Mouse (Mus musculus): ENCODE measurements around the gene Gimd1. TPM values are rescaled to one million over a fixed set of nuclear protein-coding genes. Genes with fewer than 3 reads are reported as not detected.

Gene Gimd1
- polyA plus RNA-seq (2016; fragmentation: Nextera tagmentation; extraction: Ambion mirVana) = not detected in 2 replicates

- no peak for ATAC-seq (ENCODE audit: low FRiP score, low read depth)
- Histone ChIP-seq H3K9ac (no peak within 1 kb of the TSS), H3K27ac (no peak within 1 kb of the TSS), H3K27me3 (replicated peaks) (no peaks in the 10 kb centered on the region), H3K36me3 (no peaks in the 10 kb centered on the region), H3K9me3 (no peaks in the 10 kb centered on the region), H3K4me1 (no peaks in the 10 kb centered on the region), H3K4me2 (replicated peaks) (no peak within 1 kb of the TSS), H3K4me3 (no peak within 1 kb of the TSS)
- 92% methylated on average over 11 of the region's 11 CpGs for WGBS
Observed at GRCm38 (mm10) chr3:132629601-132630239, at the start of gene Gimd1. Gimd1 (plus strand) TSS chr3:132629820.

GRCm38 (mm10) chr3:132581198-132581597, 48.4 kb upstream of the Gimd1 start:
- 71% methylated on average over 3 of the region's 3 CpGs for WGBS
- H3K36me3 ChIP-seq = no peaks in the 10 kb centered on the region
- H3K9me3 ChIP-seq = no peaks in the 10 kb centered on the region
- no peak for ATAC-seq (ENCODE audit: low FRiP score, low read depth)
- H3K4me2 ChIP-seq (replicated peaks) = no peak overlapping the region
- H3K4me1 ChIP-seq = no peaks in the 10 kb centered on the region
- no peaks in the 10 kb centered on the region for H3K27me3 ChIP-seq (replicated peaks)
- H3K9ac ChIP-seq = no peak overlapping the region
- H3K27ac ChIP-seq = no peak overlapping the region
- H3K4me3 ChIP-seq = no peak overlapping the region

GRCm38 (mm10) chr3:132582339-132582738, 47.3 kb upstream of the Gimd1 start:
- Histone ChIP-seq H3K9me3 (no peaks in the 10 kb centered on the region), H3K4me3 (no peak overlapping the region), H3K4me1 (no peaks in the 10 kb centered on the region), H3K4me2 (replicated peaks) (no peak overlapping the region), H3K27ac (no peak overlapping the region), H3K36me3 (no peaks in the 10 kb centered on the region), H3K27me3 (replicated peaks) (no peaks in the 10 kb centered on the region), H3K9ac (no peak overlapping the region)
- ATAC-seq (ENCODE audit: low FRiP score, low read depth) = no peak
- 49% methylated on average over 4 of the region's 4 CpGs for WGBS

- ATAC-seq (ENCODE audit: low FRiP score, low read depth) = peak; percentile 67
- Histone ChIP-seq H3K4me2 (replicated peaks) (no peak overlapping the region), H3K27ac (no peak overlapping the region), H3K36me3 (no peaks in the 10 kb centered on the region), H3K4me3 (no peak overlapping the region), H3K9me3 (no peaks in the 10 kb centered on the region), H3K27me3 (replicated peaks) (no peaks in the 10 kb centered on the region), H3K4me1 (no peaks in the 10 kb centered on the region), H3K9ac (no peak overlapping the region)
- 65% methylated on average over 8 of the region's 8 CpGs for WGBS
Observed at GRCm38 (mm10) chr3:132585122-132585972, 44.3 kb upstream of the Gimd1 start.

GRCm38 (mm10) chr3:132588146-132588545, 41.5 kb upstream of the Gimd1 start:
- no peak overlapping the region for H3K4me2 ChIP-seq (replicated peaks)
- no peak for ATAC-seq (ENCODE audit: low FRiP score, low read depth)
- WGBS = 83% methylated on average over 1 of the region's 1 CpGs

GRCm38 (mm10) chr3:132590010-132590409, 39.6 kb upstream of the Gimd1 start:
- H3K9me3 ChIP-seq = no peaks in the 10 kb centered on the region
- H3K27me3 ChIP-seq (replicated peaks) = no peaks in the 10 kb centered on the region
- WGBS = 82% methylated on average over 3 of the region's 3 CpGs
- H3K4me1 ChIP-seq = no peaks in the 10 kb centered on the region
- H3K36me3 ChIP-seq = no peaks in the 10 kb centered on the region
- no peak overlapping the region for H3K4me2 ChIP-seq (replicated peaks)
- no peak overlapping the region for H3K9ac ChIP-seq
- no peak for ATAC-seq (ENCODE audit: low FRiP score, low read depth)
- H3K4me3 ChIP-seq = no peak overlapping the region
- no peak overlapping the region for H3K27ac ChIP-seq

More at GRCm38 (mm10) chr3:132588146-132588545, 41.5 kb upstream of the Gimd1 start:
- H3K4me3 ChIP-seq = no peak overlapping the region
- no peaks in the 10 kb centered on the region for H3K27me3 ChIP-seq (replicated peaks)
- no peaks in the 10 kb centered on the region for H3K9me3 ChIP-seq
- H3K36me3 ChIP-seq = no peaks in the 10 kb centered on the region
- no peak overlapping the region for H3K9ac ChIP-seq
- H3K4me1 ChIP-seq = no peaks in the 10 kb centered on the region
- no peak overlapping the region for H3K27ac ChIP-seq

GRCm38 (mm10) chr3:132590604-132591003, 39.0 kb upstream of the Gimd1 start:
- Histone ChIP-seq H3K9ac (no peak overlapping the region), H3K4me2 (replicated peaks) (no peak overlapping the region), H3K4me1 (no peaks in the 10 kb centered on the region), H3K9me3 (no peaks in the 10 kb centered on the region), H3K4me3 (no peak overlapping the region), H3K36me3 (no peaks in the 10 kb centered on the region), H3K27ac (no peak overlapping the region), H3K27me3 (replicated peaks) (no peaks in the 10 kb centered on the region)
- ATAC-seq (ENCODE audit: low FRiP score, low read depth) = no peak
- 75% methylated on average over 1 of the region's 1 CpGs for WGBS

GRCm38 (mm10) chr3:132628741-132629140, 879 bp upstream of the Gimd1 start:
- H3K4me2 ChIP-seq (replicated peaks) = no peak overlapping the region
- no peaks in the 10 kb centered on the region for H3K9me3 ChIP-seq
- no peak overlapping the region for H3K4me3 ChIP-seq
- ATAC-seq (ENCODE audit: low FRiP score, low read depth) = no peak
- H3K27me3 ChIP-seq (replicated peaks) = no peaks in the 10 kb centered on the region
- WGBS = 58% methylated on average over 8 of the region's 8 CpGs
- no peaks in the 10 kb centered on the region for H3K4me1 ChIP-seq
- no peaks in the 10 kb centered on the region for H3K36me3 ChIP-seq
- no peak overlapping the region for H3K27ac ChIP-seq
- H3K9ac ChIP-seq = no peak overlapping the region

- Histone ChIP-seq H3K4me2 (replicated peaks) (no peak overlapping the region), H3K4me3 (no peak overlapping the region), H3K4me1 (no peaks in the 10 kb centered on the region), H3K9me3 (no peaks in the 10 kb centered on the region), H3K27ac (no peak overlapping the region), H3K36me3 (no peaks in the 10 kb centered on the region), H3K27me3 (replicated peaks) (no peaks in the 10 kb centered on the region), H3K9ac (no peak overlapping the region)
- 76% methylated on average over 2 of the region's 2 CpGs for WGBS
- no peak for ATAC-seq (ENCODE audit: low FRiP score, low read depth)
Observed at GRCm38 (mm10) chr3:132633261-132633660, 3.6 kb downstream of the Gimd1 start.

- ATAC-seq (ENCODE audit: low FRiP score, low read depth) = no peak
- no peaks in the 10 kb centered on the region for H3K36me3 ChIP-seq
- H3K4me2 ChIP-seq (replicated peaks) = no peak overlapping the region
- no peaks in the 10 kb centered on the region for H3K27me3 ChIP-seq (replicated peaks)
- no peaks in the 10 kb centered on the region for H3K9me3 ChIP-seq
- H3K4me1 ChIP-seq = no peaks in the 10 kb centered on the region
- 93% methylated on average over 3 of the region's 3 CpGs for WGBS
- H3K9ac ChIP-seq = no peak overlapping the region
- H3K27ac ChIP-seq = no peak overlapping the region
- no peak overlapping the region for H3K4me3 ChIP-seq
Observed at GRCm38 (mm10) chr3:132637080-132637479, 7.5 kb downstream of the Gimd1 start.

- Histone ChIP-seq H3K4me2 (replicated peaks) (no peak overlapping the region), H3K9ac (no peak overlapping the region), H3K27ac (no peak overlapping the region), H3K4me3 (no peak overlapping the region), H3K4me1 (no peaks in the 10 kb centered on the region), H3K27me3 (replicated peaks) (no peaks in the 10 kb centered on the region), H3K36me3 (no peaks in the 10 kb centered on the region), H3K9me3 (no peaks in the 10 kb centered on the region)
- WGBS = 87% methylated on average over 4 of the region's 4 CpGs
- ATAC-seq (ENCODE audit: low FRiP score, low read depth) = no peak
Observed at GRCm38 (mm10) chr3:132644071-132644470, 14.5 kb downstream of the Gimd1 start.

GRCm38 (mm10) chr3:132646814-132647213, 17.2 kb downstream of the Gimd1 start:
- Histone ChIP-seq H3K27ac (no peak overlapping the region), H3K27me3 (replicated peaks) (no peaks in the 10 kb centered on the region), H3K4me2 (replicated peaks) (no peak overlapping the region), H3K36me3 (no peaks in the 10 kb centered on the region), H3K4me3 (no peak overlapping the region), H3K9ac (no peak overlapping the region), H3K4me1 (no peaks in the 10 kb centered on the region), H3K9me3 (no peaks in the 10 kb centered on the region)
- WGBS = 56% methylated on average over 1 of the region's 1 CpGs
- ATAC-seq (ENCODE audit: low FRiP score, low read depth) = no peak

All from neural tube, embryonic 12.5 days (tissue).